Mouse (Mus musculus): ENCODE results near the gene Ppp2r5a.

- TF ChIP-seq CTCF (IDR thresholded peaks at IDR 0.05; ENCODE audit: borderline replicate concordance, extremely low read depth, insufficient read depth, insufficient read length): no peak
- TF ChIP-seq POLR2A (IDR thresholded peaks at IDR 0.05; ENCODE audit: borderline replicate concordance, extremely low read depth, insufficient read depth, insufficient read length, poor library complexity, severe bottlenecking): no peak
Observed at GRCm38 (mm10) chr1:191368193-191368592, 34.9 kb downstream of the Ppp2r5a start.

Data from brain, embryonic 14.5 days (tissue).